Mouse (Mus musculus) megakaryocyte-erythroid progenitor cell, adult 5-6 weeks (primary cell): ENCODE measurements around the gene Sik3. TPM values are rescaled to one million over a fixed set of nuclear protein-coding genes. Genes with fewer than 3 reads are reported as not detected.

Experiments
- ATAC-seq: replicated peaks from 2 replicates; pipeline ENCODE4 v1.8.0; 2016; ENCODE audit warnings: mild to moderate bottlenecking, inconsistent platforms; ENCODE audit not compliant: severe bottlenecking, poor library complexity, low FRiP score, low TSS enrichment
- total RNA-seq, 2 experiments: library from RNA; stranded (forward) in 1 of 2; stranded (reverse) in 1 of 2; fragments of 200-1000, 215-1000 nt in 1 of 2; fragments of >200 nt in 1 of 2; fragmentation: Nextera tagmentation in 1 of 2; gene quantifications; 2 replicates each; pipeline ENCODE4 v1.2.3; 2014 to 2017

Sik3 gene
- total RNA-seq, 2 experiments from 2014 or later = 16.6 to 23.8 TPM

DNA sequence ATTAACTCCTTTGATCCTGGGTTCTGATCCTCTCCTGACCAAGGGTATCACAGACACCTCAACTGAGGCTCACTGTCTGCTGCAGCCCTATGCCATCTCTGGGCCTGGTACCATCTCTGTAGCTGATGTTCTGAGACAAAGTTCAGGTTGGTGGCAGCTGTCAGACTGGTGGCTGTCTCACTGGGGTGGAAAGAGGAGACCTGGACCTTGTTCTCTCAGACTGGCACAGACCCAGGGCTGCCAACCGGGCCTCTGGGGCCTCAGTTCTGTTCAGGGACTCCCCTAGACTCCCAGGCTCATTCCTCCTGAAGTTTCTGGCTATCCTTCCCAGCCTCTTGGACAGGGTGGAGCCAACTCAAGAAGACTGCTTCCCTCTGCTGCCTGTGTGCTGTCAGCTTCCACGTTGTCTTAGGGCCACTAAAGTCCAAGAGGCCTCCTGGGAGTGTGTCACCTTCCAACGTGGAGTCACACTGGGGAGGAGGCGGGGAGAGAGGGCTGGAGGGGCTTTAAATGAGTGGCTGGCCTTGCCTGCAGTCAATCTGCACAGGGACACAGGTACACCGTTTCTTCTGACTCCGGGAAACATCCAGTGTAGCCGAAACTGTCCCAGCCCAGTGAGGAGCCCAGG is 228.0 kb downstream of the Sik3 start, which contains the start of gene Apoa4:
Apoa4 (plus strand) TSS at position 171 of the 628 bp plus-strand sequence.
- ATAC-seq = no peak

GRCm38 (mm10) chr9:46241818-46242217 is 229.2 kb downstream of the Sik3 start:
- no peak for ATAC-seq

GRCm38 (mm10) chr9:46243122-46243521 is 230.5 kb downstream of the Sik3 start:
- ATAC-seq = no peak

DNA sequence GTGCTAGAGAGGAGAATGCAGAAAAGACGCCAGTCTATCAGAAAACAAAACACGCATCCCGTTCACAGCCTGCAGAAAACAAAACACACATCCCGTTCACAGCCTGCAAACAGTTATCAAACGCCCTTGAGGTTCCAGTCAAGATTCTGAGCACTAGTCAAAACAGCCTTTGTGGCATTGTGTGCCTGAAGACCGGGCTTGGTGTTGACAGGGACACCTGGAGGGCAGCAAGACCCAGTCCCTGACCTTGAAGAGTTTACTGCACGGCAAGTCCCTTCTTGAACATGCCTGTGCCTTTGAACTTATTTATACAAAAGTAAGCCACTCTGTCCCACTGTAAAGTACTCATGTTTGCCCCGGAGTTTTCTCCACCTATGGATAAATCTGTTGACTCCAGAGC is 231.0 kb downstream of the Sik3 start:
- no peak for ATAC-seq

GRCm38 (mm10) chr9:46246752-46247324 is 234.2 kb downstream of the Sik3 start:
- ATAC-seq = peak; percentile 81

DNA sequence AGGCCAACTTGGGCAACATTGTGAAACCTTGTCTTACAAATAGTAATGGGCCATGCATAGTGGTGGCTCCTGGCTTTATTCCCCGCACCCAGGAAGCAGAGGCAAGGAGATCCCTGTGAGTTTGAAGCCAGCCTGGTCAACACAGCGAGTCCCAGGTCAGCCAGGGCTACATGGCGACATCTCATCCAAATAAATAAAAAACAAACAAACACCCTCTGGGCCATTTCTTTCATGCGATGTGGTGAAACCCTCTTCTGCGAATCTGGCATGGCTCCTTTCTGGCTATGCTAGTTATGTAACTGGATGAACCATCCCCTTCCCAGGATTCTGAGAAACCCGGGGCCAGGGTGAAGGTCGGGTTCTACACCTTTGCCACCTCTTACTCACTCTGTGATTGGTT is 243.6 kb downstream of the Sik3 start:
- ATAC-seq = no peak

GRCm38 (mm10) chr9:46256658-46257385 is 244.2 kb downstream of the Sik3 start:
- ATAC-seq = no peak

DNA sequence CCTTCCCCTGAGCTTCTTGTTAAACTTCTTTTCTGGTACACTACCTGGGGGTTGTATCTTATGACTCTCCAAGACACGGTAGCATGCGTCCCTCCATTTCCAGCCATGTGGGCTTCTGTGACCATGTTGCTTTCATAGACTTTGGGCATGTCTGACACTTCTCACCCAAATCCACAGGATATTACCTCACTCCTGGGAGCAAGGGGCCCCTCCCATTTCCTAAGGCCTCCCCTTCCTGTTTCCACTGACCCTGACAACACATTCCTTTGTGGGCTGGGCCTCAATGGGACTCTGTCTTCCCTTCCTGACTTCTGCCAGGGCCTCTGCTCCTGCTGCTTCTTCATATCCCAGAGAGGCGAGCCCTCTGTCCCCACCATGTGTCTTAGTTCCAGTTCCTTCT is 244.9 kb downstream of the Sik3 start:
- ATAC-seq = no peak

DNA sequence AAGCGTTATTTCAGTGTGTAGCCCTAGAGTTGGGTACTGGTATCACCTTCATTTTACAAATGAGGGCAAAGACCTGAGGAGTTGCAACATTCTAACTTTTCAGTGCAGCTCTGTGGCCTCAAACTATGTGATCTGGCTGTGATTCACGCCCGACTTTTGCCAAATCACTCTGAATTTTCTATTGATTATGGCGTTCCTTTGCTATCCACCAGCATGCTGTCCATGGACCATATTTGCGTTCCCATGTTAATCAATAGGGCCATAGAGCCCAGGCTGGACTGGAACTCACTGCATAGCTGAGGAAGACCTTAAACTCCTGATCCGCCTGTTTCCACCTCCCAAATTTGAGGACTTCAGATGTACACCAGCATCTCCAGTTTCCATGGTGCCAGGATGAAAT is 246.5 kb downstream of the Sik3 start:
- ATAC-seq = no peak

DNA sequence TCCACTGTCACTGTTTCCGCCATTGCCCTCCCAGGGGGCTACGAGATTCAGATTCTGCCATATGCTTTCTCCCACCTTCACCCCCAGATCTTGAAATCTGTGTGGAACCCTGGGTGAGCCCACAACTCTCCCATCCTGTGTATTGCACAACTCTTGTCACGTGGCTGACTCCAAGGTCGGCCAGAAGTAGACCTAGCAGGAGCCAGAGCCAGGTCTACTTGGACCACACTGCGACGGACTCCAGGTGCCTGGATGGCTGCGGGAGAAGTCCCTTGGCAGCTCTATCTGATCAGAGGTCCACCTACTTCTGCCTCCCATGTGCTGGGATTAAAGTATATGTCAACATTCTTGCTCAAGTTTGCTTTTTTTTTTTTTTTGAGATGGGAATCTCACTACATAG is 248.5 kb downstream of the Sik3 start:
- ATAC-seq = no peak

GRCm38 (mm10) chr9:46268343-46268873 is 255.8 kb downstream of the Sik3 start, which contains the start of gene Apoa5:
Gene Apoa5 (plus strand): TSS chr9:46268633.
- ATAC-seq = no peak

- no peak for ATAC-seq
These were observed 256.5 kb downstream of the Sik3 start for GRCm38 (mm10) chr9:46269125-46269524.

DNA sequence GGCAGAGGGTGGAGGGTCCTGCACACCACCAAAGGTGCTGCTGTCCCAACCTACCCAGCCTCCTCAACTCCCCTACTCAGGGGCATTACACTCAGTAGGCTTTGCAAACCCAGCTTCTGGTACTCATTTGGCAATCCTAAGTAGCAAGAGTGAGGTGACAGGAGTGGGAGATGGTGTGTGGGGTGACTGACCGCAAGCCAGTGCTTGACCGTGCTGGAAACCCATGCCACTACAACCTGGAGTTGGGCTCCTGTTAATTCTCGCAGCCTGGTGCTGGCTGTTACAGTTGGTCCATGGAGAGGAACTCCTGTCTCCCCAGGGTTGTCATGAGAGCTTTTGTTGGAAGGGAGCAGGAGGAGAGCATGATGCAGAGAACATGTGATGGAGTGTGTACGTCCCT is 258.2 kb downstream of the Sik3 start:
- no peak for ATAC-seq

DNA sequence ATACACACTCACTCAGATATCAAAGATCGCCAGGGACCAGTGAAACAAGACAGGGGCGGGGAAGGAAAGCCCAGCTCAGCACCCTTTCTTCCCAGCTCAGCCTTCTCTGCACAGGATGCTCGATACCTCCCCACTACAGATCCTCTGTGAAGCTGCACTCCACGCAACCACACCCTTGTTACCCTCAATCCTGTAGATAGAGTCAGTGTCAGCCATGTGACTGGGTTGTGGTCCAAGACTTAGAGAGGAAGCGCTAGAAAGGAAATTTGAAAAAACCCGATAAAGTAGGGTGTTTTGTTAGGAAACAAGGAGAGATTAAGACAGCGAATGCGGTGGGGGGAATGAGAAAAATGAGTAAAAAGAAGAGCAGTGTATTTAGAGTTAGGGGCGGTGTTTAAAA is 259.4 kb downstream of the Sik3 start:
- peak; percentile 48 for ATAC-seq

DNA sequence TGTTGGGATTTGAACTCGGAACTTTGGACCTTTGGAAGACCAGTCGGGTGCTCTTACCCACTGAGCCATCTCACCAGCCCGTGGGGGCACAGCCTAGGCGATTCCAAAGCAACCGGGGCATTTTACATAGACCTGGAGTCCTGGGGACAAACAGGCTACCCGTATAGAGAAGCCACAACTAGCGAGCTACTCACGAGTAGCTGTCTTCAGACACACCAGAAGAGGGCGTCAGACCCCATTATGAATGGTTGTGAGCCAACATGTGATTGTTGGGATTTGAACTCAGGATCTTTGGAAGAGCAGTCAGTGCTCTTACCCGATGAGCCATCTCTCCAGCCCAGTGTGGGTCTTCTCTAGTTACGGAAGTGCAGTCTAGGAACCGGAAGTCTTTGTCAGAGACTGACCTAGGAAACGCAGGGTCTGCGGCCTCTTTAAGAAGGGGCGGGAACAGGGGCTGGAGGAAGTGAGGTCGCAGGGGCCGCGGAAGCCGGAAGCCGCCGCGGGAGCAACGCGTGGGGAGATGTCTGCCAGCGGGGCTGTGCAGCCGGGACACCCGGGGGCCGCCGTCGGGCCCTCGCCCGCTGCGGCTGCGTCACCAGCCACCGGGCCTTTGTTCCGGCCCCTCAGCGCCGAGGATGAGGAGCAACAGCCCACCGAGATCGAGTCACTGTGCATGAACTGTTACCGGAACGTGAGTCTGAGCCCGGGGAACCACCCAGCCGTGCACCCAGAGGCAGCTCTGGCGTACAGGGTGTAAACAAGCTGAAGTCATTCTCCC is 260.2 kb downstream of the Sik3 start, which contains the start of gene Zpr1:
Zpr1 (plus strand) TSS at position 388 of the 778 bp plus-strand sequence.
- ATAC-seq = peak; percentile 93

Other genes starting within 250 kb of the Sik3 start
- gene Cep164, start 184.1 kb upstream of the Sik3 start, total RNA-seq (2014; fragmentation: Nextera tagmentation) = 15.8 and 30.3 TPM in 2 replicates
- 10.6 and 11.1 TPM in 2 replicates for gene Cep164, start 184.1 kb upstream of the Sik3 start, total RNA-seq (2017)
- gene Bace1, start 174.2 kb upstream of the Sik3 start, total RNA-seq (2014; fragmentation: Nextera tagmentation) = 1.7 and 5.8 TPM in 2 replicates
- 0.52 and 0.99 TPM in 2 replicates for gene Bace1, start 174.2 kb upstream of the Sik3 start, total RNA-seq (2017)
- gene Pcsk7, start 106.3 kb upstream of the Sik3 start, total RNA-seq (2014; fragmentation: Nextera tagmentation) = 17.4 and 24.5 TPM in 2 replicates
- gene Pcsk7, start 106.3 kb upstream of the Sik3 start, total RNA-seq (2017) = 11.9 and 15.8 TPM in 2 replicates
- gene Rnf214, start 105.9 kb upstream of the Sik3 start, total RNA-seq (2014; fragmentation: Nextera tagmentation) = 34.7 and 48.2 TPM in 2 replicates
- gene Rnf214, start 105.9 kb upstream of the Sik3 start, total RNA-seq (2017) = 22.6 and 26.0 TPM in 2 replicates
- not detected in 2 replicates for gene Tagln, start 76.8 kb upstream of the Sik3 start, total RNA-seq (2014; fragmentation: Nextera tagmentation)
- not detected in 2 replicates for gene Tagln, start 76.8 kb upstream of the Sik3 start, total RNA-seq (2017)
- gene Sidt2, start 57.6 kb upstream of the Sik3 start, total RNA-seq (2014; fragmentation: Nextera tagmentation) = 45.6 and 50.6 TPM in 2 replicates
- gene Sidt2, start 57.6 kb upstream of the Sik3 start, total RNA-seq (2017) = 10.8 and 29.2 TPM in 2 replicates
- 26.5 and 36.8 TPM in 2 replicates for gene Pafah1b2, start 130 bp upstream of the Sik3 start, total RNA-seq (2014; fragmentation: Nextera tagmentation)
- gene Pafah1b2, start 130 bp upstream of the Sik3 start, total RNA-seq (2017) = 111 and 144 TPM in 2 replicates
- gene Apoa1, start 215.8 kb downstream of the Sik3 start, total RNA-seq (2014; fragmentation: Nextera tagmentation) = 0.49 TPM in 1 of 2 replicates, not detected in the other
- not detected in 2 replicates for gene Apoa1, start 215.8 kb downstream of the Sik3 start, total RNA-seq (2017)
- not detected in 2 replicates for gene Apoc3, start 222.8 kb downstream of the Sik3 start, total RNA-seq (2014; fragmentation: Nextera tagmentation)
- not detected in 2 replicates for gene Apoc3, start 222.8 kb downstream of the Sik3 start, total RNA-seq (2017)
- gene Apoa4, start 227.9 kb downstream of the Sik3 start, total RNA-seq (2014; fragmentation: Nextera tagmentation) = not detected in 2 replicates
- gene Apoa4, start 227.9 kb downstream of the Sik3 start, total RNA-seq (2017) = not detected in 2 replicates